Comparison of ENCODE assay signal across 7 mouse cellular contexts in the genomic region with DNA sequence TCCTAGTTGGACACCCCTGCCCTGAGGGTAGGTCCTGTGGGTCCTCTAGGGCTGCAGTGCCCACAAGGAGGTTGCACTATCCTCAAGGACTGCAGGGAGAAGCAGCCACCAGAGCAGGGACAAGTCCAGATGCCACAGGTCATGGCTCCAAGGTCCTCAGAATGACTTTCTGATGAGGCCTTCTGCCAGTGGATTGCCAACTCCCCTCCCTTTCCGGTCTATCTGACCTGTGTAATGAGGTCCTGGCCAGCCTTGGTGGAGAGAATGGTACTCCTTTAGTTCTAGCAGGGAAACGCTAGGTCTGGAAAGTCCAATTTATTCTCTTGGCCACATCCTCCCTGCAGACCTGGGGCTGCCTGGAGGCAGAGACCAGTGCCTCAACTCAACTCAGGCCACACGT. TPM values are rescaled to one million over a fixed set of nuclear protein-coding genes. Genes with fewer than 3 reads are reported as not detected.
DNase-seq lines count a peak whose midpoint lies in the region; ATAC-seq lines count a peak whose summit lies in the region.

A gene (plus strand): TSS at position 301 of the 400 bp plus-strand sequence.

- H3K9me3 ChIP-seq in forebrain, embryonic 13.5 days (replicated peaks), result no peaks in the 10 kb centered on the region
- no peaks in the 10 kb centered on the region for H3K9me3 ChIP-seq in neural tube, embryonic 14.5 days (ENCODE audit: control insufficient read depth, low read length)

- H3K27me3 ChIP-seq in forebrain, embryonic 13.5 days, result peaks cover 76% of the 10 kb centered on the region
- peaks cover 61% of the 10 kb centered on the region for H3K27me3 ChIP-seq in neural tube, embryonic 14.5 days (ENCODE audit: control insufficient read depth, insufficient read depth, low read length)

- H3K9ac ChIP-seq in forebrain, embryonic 13.5 days, result peak within 1 kb of the TSS; percentile 53
- H3K9ac ChIP-seq in neural tube, embryonic 14.5 days (replicated peaks; ENCODE audit: low read depth, low read length), result peak within 1 kb of the TSS; percentile 44

- H3K27ac ChIP-seq in forebrain, embryonic 13.5 days, result no peak within 1 kb of the TSS
- H3K27ac ChIP-seq in neural tube, embryonic 14.5 days (ENCODE audit: low read depth, low read length), result no peak within 1 kb of the TSS

- WGBS in forebrain, embryonic 13.5 days, result 37% methylated on average over 3 of the region's 3 CpGs
- WGBS in neural tube, embryonic 14.5 days, result 38% methylated on average over 3 of the region's 3 CpGs

- ATAC-seq in forebrain, embryonic 13.5 days, result no peak
- no peak for ATAC-seq in neural tube, embryonic 14.5 days (ENCODE audit: low read depth)

- intact Hi-C loops in left cerebral cortex, postnatal 14 days (cut with DNase I), result loop anchor here (2.0 kb wide), 1 partner anchor 71 kb away; no protein-coding TSS in a partner anchor

- H3K4me3 ChIP-seq in forebrain, embryonic 13.5 days, result peak within 1 kb of the TSS; percentile 46
- H3K4me3 ChIP-seq in neural tube, embryonic 14.5 days (ENCODE audit: low read depth, low read length), result peak within 1 kb of the TSS; percentile 46

- peak within 1 kb of the TSS; percentile 77 for H3K4me2 ChIP-seq in forebrain, embryonic 13.5 days
- peak within 1 kb of the TSS; percentile 81 for H3K4me2 ChIP-seq in neural tube, embryonic 14.5 days (ENCODE audit: low read depth, low read length)

- DNase-seq in left cerebral cortex, adult 8-10 months (ENCODE audit: low spot score in 2 of 2), result no peak
- DNase-seq in left cerebral cortex, postnatal 14 days (ENCODE audit: low spot score in 2 of 2), result no peak
- DNase-seq in layer of hippocampus, postnatal 10 days (ENCODE audit: low spot score in 2 of 2), result no peak
- DNase-seq in c-Kit-positive CD71-positive TER-119-positive erythroid progenitor cells, embryonic 14.5 days (ENCODE audit: low spot score), result no peak
- DNase-seq in thymus, postnatal 10 days (ENCODE audit: low spot score in 2 of 2), result no peak

- peaks cover 21% of the 10 kb centered on the region for H3K4me1 ChIP-seq in forebrain, embryonic 13.5 days
- H3K4me1 ChIP-seq in neural tube, embryonic 14.5 days (ENCODE audit: control insufficient read depth, insufficient read depth, low read length), result peaks cover 10% of the 10 kb centered on the region; the same call in 1 of the 2 replicates

- H3K36me3 ChIP-seq in forebrain, embryonic 13.5 days (ENCODE audit: poor library complexity, severe bottlenecking), result no peaks in the 10 kb centered on the region
- no peaks in the 10 kb centered on the region for H3K36me3 ChIP-seq in neural tube, embryonic 14.5 days (ENCODE audit: control insufficient read depth, insufficient read depth, low read length)

RNA-seq across cellular contexts. Expression of the gene that starts here (rescaled TPM):
- 10 to 100 TPM; 22.2 to 26.8 (median 24.4) TPM for total RNA-seq in left cerebral cortex, adult 8-10 months (2022)
- total RNA-seq in left cerebral cortex, postnatal 14 days (2021), result 10 to 100 TPM in 1 of 2 experiments, 1 to 10 TPM in 1; 9.8 to 13.4 TPM
- 0.19 and 0.21 TPM in 2 replicates for polyA plus RNA-seq in forebrain, embryonic 13.5 days (2015; fragmentation: Nextera tagmentation; extraction: Ambion mirVana)
- total RNA-seq in layer of hippocampus, postnatal 10 days (2021), result 10 to 100 TPM; 19.3 to 21.0 TPM
- 0.99 and 1.2 TPM in 2 replicates for polyA plus RNA-seq in neural tube, embryonic 14.5 days (2014; fragmentation: Nextera tagmentation; extraction: Ambion mirVana)
